Mouse (Mus musculus) heart, postnatal 0 days (tissue): ENCODE results near the gene Zfp646. TPM values are rescaled to one million over a fixed set of nuclear protein-coding genes. Genes with fewer than 3 reads are reported as not detected.

Source experiments
- ATAC-seq: fragments of 200-750 bp; cut with Nextera tagmentation; 2 replicates; pipeline ENCODE4 v1.8.0; 2017; ENCODE audit warnings: low read depth, moderate number of reproducible peaks, moderate library complexity; ENCODE audit not compliant: insufficient read depth
- DNase-seq: peaks from one replicate; pipeline ENCODE4 v3.0.0-alpha.2; 2016; ENCODE audit warnings: low spot score
- H3K27ac ChIP-seq: fragments of 300-500 bp; sonication (generic); 2 replicates; pipeline ENCODE4 v1.5.1; 2014; ENCODE audit warnings: low read depth, mild to moderate bottlenecking
- H3K27me3 ChIP-seq: fragments of 300-500 bp; sonication (generic); 2 replicates; pipeline ENCODE4 v1.6.1; 2014; ENCODE audit warnings: low read length, mixed read lengths; ENCODE audit not compliant: control insufficient read depth, insufficient read depth
- H3K36me3 ChIP-seq: fragments of 300-500 bp; sonication (generic); replicated peaks from 2 replicates; pipeline ENCODE4 v1.6.1; 2014; ENCODE audit warnings: low read length, mixed read lengths; ENCODE audit not compliant: control insufficient read depth, insufficient read depth
- H3K4me1 ChIP-seq: fragments of 300-500 bp; sonication (generic); 2 replicates; pipeline ENCODE4 v1.6.1; 2014; ENCODE audit warnings: antibody characterized with exemption; ENCODE audit not compliant: control insufficient read depth, insufficient read depth
- H3K4me2 ChIP-seq: fragments of 300-500 bp; sonication (generic); 2 replicates; pipeline ENCODE4 v1.6.1; 2014; ENCODE audit warnings: low read depth, mild to moderate bottlenecking, low read length, moderate library complexity
- H3K4me3 ChIP-seq: fragments of 300-500 bp; sonication (generic); 2 replicates; pipeline ENCODE4 v1.5.1; 2014; ENCODE audit warnings: low read depth, low read length
- H3K9ac ChIP-seq: fragments of 300-500 bp; sonication (generic); replicated peaks from 2 replicates; pipeline ENCODE4 v1.6.1; 2014; ENCODE audit warnings: low read depth, low read length, mixed read lengths
- H3K9me3 ChIP-seq: fragments of 300-500 bp; sonication (generic); replicated peaks from 2 replicates; pipeline ENCODE4 v1.6.1; 2016; ENCODE audit warnings: low read length; ENCODE audit not compliant: control insufficient read depth
- CTCF ChIP-seq: IDR thresholded peaks from 2 replicates; pipeline ENCODE4 v1.5.1; 2016; ENCODE audit warnings: antibody characterized with exemption, control low read depth, low read depth
- EP300 ChIP-seq: IDR thresholded peaks from 2 replicates; pipeline ENCODE4 v1.6.1; 2016; ENCODE audit warnings: antibody characterized with exemption, low read depth
- WGBS: fragments of 180-500 bp; shearing (Covaris S2); extraction: QIAGEN DNeasy Blood & Tissue Kit; methylation state at CpG from one replicate; pipeline ENCODE4 v1.1.7; 2014; 5-methylcytosine and 5-hydroxymethylcytosine counted together
- polyA plus RNA-seq: library from polyadenylated mRNA; unstranded; fragments of >200 nt; fragmentation: Nextera tagmentation; extraction: Ambion mirVana; gene quantifications from 2 replicates; pipeline ENCODE4 v1.2.1, GENCODE M21; 2015
- total RNA-seq: library from RNA; depleted of rRNA; stranded (reverse); fragments of >200 nt; gene quantifications from 2 replicates; pipeline ENCODE4 v1.2.3, GENCODE M21; 2014; ENCODE audit warnings: low replicate concordance

Zfp646 gene
- total and polyA plus RNA-seq, 2 experiments from 2014 or later: 3.0 to 19.5 TPM

DNA sequence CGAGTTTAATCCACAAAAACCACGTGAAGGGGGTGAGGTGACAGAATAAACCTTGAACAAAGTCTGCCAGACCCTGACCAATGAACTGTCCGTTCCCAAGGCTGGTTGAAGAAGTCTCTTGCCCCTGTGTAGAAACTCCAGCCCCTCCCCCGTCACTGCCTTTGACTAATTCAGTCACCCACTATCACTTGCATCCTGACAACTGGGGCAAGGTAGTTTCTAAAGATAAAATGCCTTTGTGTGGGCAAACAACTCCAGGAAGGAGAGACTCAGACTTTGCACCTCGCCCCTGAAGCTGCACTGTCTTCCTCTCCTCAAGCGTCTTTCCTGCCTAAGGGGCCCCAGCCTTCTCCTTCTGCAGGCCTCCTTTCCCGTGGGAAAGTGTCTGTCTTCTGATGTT is 24.0 kb downstream of the Zfp646 start:
- Histone ChIP-seq H3K4me2 (no peak overlapping the region), H3K9me3 (no peaks in the 10 kb centered on the region), H3K9ac (no peak overlapping the region), H3K27ac (no peak overlapping the region), H3K4me1 (peaks cover 7% of the 10 kb centered on the region), H3K27me3 (no peaks in the 10 kb centered on the region), H3K4me3 (no peak overlapping the region), H3K36me3 (no peaks in the 10 kb centered on the region)
- ATAC-seq: no peak
- WGBS: 26% methylated on average over 7 of the region's 7 CpGs
- TF ChIP-seq EP300 (no peak), CTCF (no peak)
- DNase-seq: no peak

DNA sequence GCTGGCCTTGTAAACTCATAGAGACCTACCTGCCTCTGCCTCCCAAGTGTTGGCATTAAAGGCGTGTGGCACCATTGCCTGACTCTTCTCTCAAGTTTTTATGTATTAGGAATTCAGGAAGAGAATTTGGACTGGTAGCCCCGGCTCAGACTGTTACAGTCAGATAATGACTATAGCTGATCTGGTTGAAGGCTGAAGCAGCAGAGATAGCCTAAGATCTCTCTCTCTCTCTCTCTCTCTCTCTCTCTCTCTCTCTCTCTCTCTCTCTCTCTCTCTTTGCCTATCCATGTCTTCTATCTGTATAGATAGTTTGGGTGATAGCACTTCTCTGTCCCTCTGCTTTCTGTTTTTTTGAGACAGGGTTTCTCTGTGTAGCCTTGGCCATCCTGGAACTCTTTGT is 25.8 kb downstream of the Zfp646 start:
- H3K27me3 ChIP-seq: no peaks in the 10 kb centered on the region

DNA sequence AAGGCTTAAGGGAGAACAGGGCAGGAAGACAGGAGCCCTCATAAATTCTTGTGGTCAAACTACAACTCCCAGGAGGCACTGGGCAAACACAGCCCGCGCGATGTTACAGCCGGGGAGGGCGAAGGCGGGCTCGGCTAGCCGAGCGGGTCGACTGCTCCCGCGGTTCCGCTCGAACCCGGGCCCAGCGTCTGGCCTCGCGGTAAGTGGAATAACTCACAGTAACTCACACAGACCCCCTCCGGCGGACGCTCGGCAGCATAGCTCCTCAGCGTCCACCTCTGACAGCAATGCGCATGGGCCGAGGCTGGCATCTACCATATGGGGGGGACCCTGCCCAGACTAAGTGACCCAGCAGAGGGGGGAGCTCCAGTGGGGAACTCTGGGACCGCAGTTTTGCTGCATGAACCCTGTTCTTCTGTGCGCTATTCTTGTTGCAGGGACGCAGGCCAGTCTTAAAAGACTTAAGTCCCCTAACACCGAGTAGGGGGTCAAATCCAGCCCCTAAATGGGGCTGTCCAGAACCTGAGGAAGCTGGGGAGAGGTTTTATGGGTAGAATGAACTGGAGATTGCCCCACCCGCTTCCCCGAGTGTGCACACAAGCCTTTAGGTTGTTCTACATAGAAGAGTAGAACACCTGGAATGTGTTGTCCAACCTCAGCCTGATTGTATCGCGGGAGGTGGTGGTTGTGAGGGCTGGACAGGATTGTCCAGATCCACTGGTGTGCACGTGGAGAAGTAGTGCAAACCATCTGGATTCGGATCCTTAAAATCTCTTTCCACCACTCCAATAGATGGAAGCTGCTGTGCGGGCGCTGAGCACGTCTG is 28.2 kb downstream of the Zfp646 start, which contains the start of gene Bckdk:
Gene Bckdk (plus strand): TSS at position 112 of the 826 bp plus-strand sequence.
- Histone ChIP-seq H3K27ac (peak within 1 kb of the TSS; percentile 77), H3K9ac (peak within 1 kb of the TSS; percentile 90), H3K4me1 (peaks cover 7% of the 10 kb centered on the region; the same call in 1 of the 2 replicates), H3K36me3 (peaks cover 41% of the 10 kb centered on the region), H3K4me3 (peak within 1 kb of the TSS; percentile 82), H3K27me3 (no peaks in the 10 kb centered on the region), H3K4me2 (peak within 1 kb of the TSS; percentile 74), H3K9me3 (no peaks in the 10 kb centered on the region)
- TF ChIP-seq CTCF: peak; percentile 9; the same call in 1 of the 2 replicates
- no peak for TF ChIP-seq EP300
- DNase-seq (peak; percentile 76), ATAC-seq (peak; percentile 90)
- WGBS: 7% methylated on average over 38 of the region's 38 CpGs

More for the DNA sequence above, 25.8 kb downstream of the Zfp646 start:
- Histone ChIP-seq H3K4me3 (no peak overlapping the region), H3K4me2 (no peak overlapping the region), H3K9ac (no peak overlapping the region), H3K9me3 (no peaks in the 10 kb centered on the region), H3K4me1 (peaks cover 7% of the 10 kb centered on the region), H3K27ac (no peak overlapping the region), H3K36me3 (peaks cover 17% of the 10 kb centered on the region)
- no peak for TF ChIP-seq EP300
- no peak for TF ChIP-seq CTCF
- WGBS: 70% methylated on average over 2 of the region's 2 CpGs
- DNase-seq (no peak), ATAC-seq (no peak)

DNA sequence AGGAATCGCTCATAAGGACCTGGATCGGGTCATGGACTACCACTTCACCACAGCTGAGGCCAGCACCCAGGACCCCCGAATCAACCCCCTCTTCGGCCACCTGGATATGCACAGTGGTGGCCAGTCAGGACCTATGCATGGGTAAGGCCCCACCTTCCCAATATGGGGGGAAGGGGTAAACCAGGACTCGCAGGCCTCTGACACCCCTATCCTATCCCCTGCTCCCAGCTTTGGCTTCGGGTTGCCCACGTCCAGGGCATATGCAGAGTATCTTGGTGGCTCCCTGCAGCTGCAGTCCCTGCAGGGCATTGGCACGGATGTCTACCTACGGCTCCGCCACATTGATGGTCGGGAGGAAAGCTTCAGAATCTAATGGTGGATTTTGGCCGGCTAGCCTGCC is 31.9 kb downstream of the Zfp646 start:
- TF ChIP-seq EP300 (no peak), CTCF (no peak)
- Histone ChIP-seq H3K9ac (no peak overlapping the region), H3K4me2 (no peak overlapping the region), H3K36me3 (peaks cover 44% of the 10 kb centered on the region), H3K27me3 (no peaks in the 10 kb centered on the region), H3K4me3 (no peak overlapping the region), H3K4me1 (peaks cover 13% of the 10 kb centered on the region; the same call in 1 of the 2 replicates), H3K9me3 (no peaks in the 10 kb centered on the region), H3K27ac (no peak overlapping the region)
- DNase-seq (no peak), ATAC-seq (no peak)
- 94% methylated on average over 12 of the region's 12 CpGs for WGBS

DNA sequence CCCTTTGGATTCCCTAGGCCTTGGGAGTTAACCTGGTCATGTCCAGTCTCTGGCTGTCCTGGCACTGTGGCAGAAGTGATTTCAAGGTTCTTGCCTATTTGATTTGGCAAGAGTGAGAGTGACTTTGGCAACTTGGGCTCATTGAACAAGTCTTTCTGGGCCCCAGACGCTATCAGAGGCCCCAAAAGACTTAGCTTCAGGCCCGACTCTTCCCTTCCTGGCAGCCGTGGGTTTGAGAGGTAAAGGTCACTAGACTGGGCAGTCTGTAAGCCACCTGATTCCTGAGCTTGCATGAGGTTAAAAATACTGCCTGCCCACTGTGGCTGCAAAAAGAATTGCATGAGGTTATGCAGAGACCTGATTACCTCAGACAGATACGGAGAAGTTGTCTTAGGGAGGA is 32.6 kb downstream of the Zfp646 start:
- no peak overlapping the region for H3K9ac ChIP-seq
- 88% methylated on average over 4 of the region's 4 CpGs for WGBS
- H3K27me3 ChIP-seq: no peaks in the 10 kb centered on the region
- ATAC-seq (no peak), DNase-seq (no peak)
- peaks cover 44% of the 10 kb centered on the region for H3K36me3 ChIP-seq
- H3K4me2 ChIP-seq: no peak overlapping the region
- H3K4me3 ChIP-seq: no peak overlapping the region
- TF ChIP-seq EP300 (no peak), CTCF (no peak)
- no peak overlapping the region for H3K27ac ChIP-seq
- no peaks in the 10 kb centered on the region for H3K9me3 ChIP-seq
- peaks cover 18% of the 10 kb centered on the region; the same call in 1 of the 2 replicates for H3K4me1 ChIP-seq
